Mouse (Mus musculus) olfactory bulb, adult 2 months (tissue): ENCODE results near the gene Tmem132d. TPM values are rescaled to one million over a fixed set of nuclear protein-coding genes. Genes with fewer than 3 reads are reported as not detected.
A peak's percentile ranks its signal among the peaks of the same experiment; 100 is the strongest.

Experiments
- H3K27ac ChIP-seq: fragments of 200-500 bp; 2 replicates; pipeline ENCODE4 v1.5.1; 2012; ENCODE audit warnings: low read depth, low read length; ENCODE audit not compliant: insufficient read depth
- H3K4me1 ChIP-seq: fragments of 200-500 bp; 2 replicates; pipeline ENCODE4 v1.6.1; 2012; ENCODE audit warnings: low read length; ENCODE audit not compliant: control insufficient read depth, insufficient read depth
- H3K4me3 ChIP-seq: fragments of 200-500 bp; 2 replicates; pipeline ENCODE4 v1.5.1; 2012; ENCODE audit warnings: mild to moderate bottlenecking, low read depth, low read length, moderate library complexity; ENCODE audit not compliant: insufficient read depth
- CTCF ChIP-seq: fragments of 200-500 bp; IDR thresholded peaks from 2 replicates; pipeline ENCODE4 v1.5.1; 2012; ENCODE audit warnings: low read depth, mild to moderate bottlenecking, low read length, moderate library complexity; ENCODE audit not compliant: insufficient read depth
- POLR2A ChIP-seq: fragments of 200-500 bp; IDR thresholded peaks from 2 replicates; pipeline ENCODE4 v1.6.1; 2012; ENCODE audit warnings: mild to moderate bottlenecking, low read depth, low read length, moderate library complexity; ENCODE audit not compliant: insufficient read depth
- WGBS: fragments of 180-500 bp; shearing (Covaris S2); methylation state at CpG from one replicate; pipeline ENCODE4 v1.1.7; 2018; 5-methylcytosine and 5-hydroxymethylcytosine counted together
- polyA plus RNA-seq: library from polyadenylated mRNA; stranded (reverse); fragments of >200 nt; gene quantifications from 2 replicates; pipeline ENCODE4 v1.2.4, GENCODE M21; 2012; ENCODE audit warnings: low replicate concordance; ENCODE audit not compliant: missing spikeins, insufficient read depth, insufficient read length

Tmem132d gene
- polyA plus RNA-seq, result not detected in 2 replicates

DNA sequence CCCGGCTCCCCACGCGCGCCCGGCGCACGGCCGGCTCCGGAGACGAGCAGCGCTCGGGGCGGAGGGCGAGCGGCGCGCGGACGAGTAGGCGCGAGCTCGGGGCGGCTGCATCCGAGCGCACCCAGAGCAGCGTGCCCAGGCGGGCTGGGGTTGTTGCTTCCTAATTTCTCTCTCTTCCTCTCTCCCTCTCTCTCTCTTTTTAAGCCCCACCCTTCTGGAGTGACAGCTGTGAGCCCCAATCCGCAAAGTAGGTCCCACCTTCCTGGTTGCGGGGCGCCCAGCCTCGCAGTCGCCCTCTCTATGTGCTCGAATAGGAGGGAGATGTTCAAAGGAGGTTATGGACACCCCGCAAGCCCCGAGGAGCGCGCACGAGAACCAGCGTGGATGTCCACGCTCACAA lies at the start of gene Tmem132d:
TSS of gene Tmem132d (minus strand) at position 162 of the 400 bp plus-strand sequence.
- Histone ChIP-seq H3K27ac (no peak within 1 kb of the TSS), H3K4me1 (peaks cover 13% of the 10 kb centered on the region), H3K4me3 (peak within 1 kb of the TSS; percentile 40)
- under 1% methylated on average over 40 of the region's 40 CpGs for WGBS
- TF ChIP-seq POLR2A (no peak), CTCF (no peak)

DNA sequence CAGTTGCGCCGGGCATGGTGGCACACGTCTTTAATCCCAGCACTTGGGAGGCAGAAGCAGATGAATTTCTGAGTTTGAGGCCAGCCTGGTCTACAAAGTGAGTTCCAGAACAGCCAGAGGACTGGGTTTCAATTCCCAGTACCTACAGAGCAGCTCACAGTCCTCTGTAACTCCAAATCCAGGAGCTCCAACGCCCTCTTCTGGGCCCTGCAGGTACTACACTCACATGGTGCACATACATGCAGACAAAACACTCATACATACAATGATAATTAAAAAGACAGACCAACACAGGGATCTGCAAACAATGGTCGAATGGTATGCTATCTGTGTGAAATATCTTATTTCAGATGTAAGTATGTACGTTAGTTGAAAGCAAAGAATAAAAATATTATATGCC lies 47.9 kb upstream of the Tmem132d start:
- 58% methylated on average over 6 of the region's 6 CpGs for WGBS
- H3K4me1 ChIP-seq, result peaks cover 10% of the 10 kb centered on the region
- H3K4me3 ChIP-seq, result no peak overlapping the region
- TF ChIP-seq POLR2A, result no peak
- H3K27ac ChIP-seq, result no peak overlapping the region

- H3K4me1 ChIP-seq, result no peaks in the 10 kb centered on the region
- no peak for TF ChIP-seq CTCF
- TF ChIP-seq POLR2A, result no peak
- H3K4me3 ChIP-seq, result no peak overlapping the region
- H3K27ac ChIP-seq, result no peak overlapping the region
- WGBS, result 84% methylated on average over 8 of the region's 8 CpGs
These were observed 42.5 kb upstream of the Tmem132d start for GRCm38 (mm10) chr5:128475372-128475771.

GRCm38 (mm10) chr5:128469812-128470211 lies 36.9 kb upstream of the Tmem132d start:
- no peaks in the 10 kb centered on the region for H3K4me1 ChIP-seq
- no peak for TF ChIP-seq CTCF
- TF ChIP-seq POLR2A, result no peak
- WGBS, result 66% methylated on average over 14 of the region's 14 CpGs
- H3K27ac ChIP-seq, result no peak overlapping the region
- no peak overlapping the region for H3K4me3 ChIP-seq

DNA sequence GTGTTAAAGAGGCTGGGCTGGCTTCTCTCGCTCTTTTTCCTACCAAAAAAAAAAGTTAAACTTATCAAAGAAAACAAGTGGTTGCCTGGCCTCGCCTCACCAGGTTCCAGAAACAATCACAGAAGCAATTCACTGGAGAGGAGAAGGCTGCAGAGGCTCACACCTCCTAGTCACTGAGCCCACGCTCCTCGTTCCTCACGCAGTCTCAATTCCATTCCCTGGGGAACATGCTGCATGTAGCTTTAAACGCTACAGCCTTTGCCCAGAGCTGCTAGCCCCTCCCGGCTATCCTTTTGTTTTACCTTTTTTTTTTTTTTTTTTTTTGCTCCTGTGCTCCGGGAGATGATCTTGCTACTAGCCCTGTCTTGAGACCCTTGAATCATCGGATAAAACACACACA lies 31.6 kb upstream of the Tmem132d start:
- no peak overlapping the region for H3K27ac ChIP-seq
- H3K4me1 ChIP-seq, result no peaks in the 10 kb centered on the region
- no peak overlapping the region for H3K4me3 ChIP-seq
- TF ChIP-seq CTCF, result no peak
- no peak for TF ChIP-seq POLR2A
- 19% methylated on average over 9 of the region's 9 CpGs for WGBS

DNA sequence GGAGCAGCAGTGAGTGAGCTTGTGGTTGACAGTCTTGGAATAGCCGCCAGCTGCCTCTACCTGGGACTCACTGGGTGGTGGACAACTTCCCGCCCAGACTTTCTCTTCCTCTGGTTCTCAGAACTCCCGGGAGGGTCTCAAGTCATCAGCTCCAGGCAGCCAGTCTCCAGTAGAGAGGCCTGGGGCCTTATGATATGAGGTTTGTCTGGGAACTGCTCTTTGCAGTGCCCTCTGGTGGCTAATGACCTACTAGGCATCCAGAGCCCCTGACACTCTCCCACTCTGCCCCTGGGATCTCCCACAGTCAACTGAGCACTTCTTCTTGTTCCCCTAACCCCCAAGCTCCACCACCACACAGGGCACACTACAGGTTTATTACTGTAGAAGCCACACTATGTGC lies 27.7 kb upstream of the Tmem132d start:
- Histone ChIP-seq H3K4me1 (no peaks in the 10 kb centered on the region), H3K27ac (no peak overlapping the region), H3K4me3 (no peak overlapping the region)
- 69% methylated on average over 3 of the region's 3 CpGs for WGBS
- no peak for TF ChIP-seq POLR2A
- TF ChIP-seq CTCF, result no peak

GRCm38 (mm10) chr5:128455732-128456131 lies 22.9 kb upstream of the Tmem132d start:
- no peak overlapping the region for H3K27ac ChIP-seq
- no peaks in the 10 kb centered on the region for H3K4me1 ChIP-seq
- TF ChIP-seq POLR2A (no peak), CTCF (no peak)
- H3K4me3 ChIP-seq, result no peak overlapping the region
- 87% methylated on average over 12 of the region's 12 CpGs for WGBS

- WGBS, result 25% methylated on average over 6 of the region's 6 CpGs
- Histone ChIP-seq H3K27ac (no peak overlapping the region), H3K4me3 (no peak overlapping the region), H3K4me1 (no peaks in the 10 kb centered on the region)
- TF ChIP-seq POLR2A (no peak), CTCF (no peak)
These were observed 19.3 kb upstream of the Tmem132d start for GRCm38 (mm10) chr5:128452196-128452595.

- no peaks in the 10 kb centered on the region for H3K4me1 ChIP-seq
- 80% methylated on average over 3 of the region's 3 CpGs for WGBS
- TF ChIP-seq CTCF (no peak), POLR2A (no peak)
- H3K4me3 ChIP-seq, result no peak overlapping the region
- H3K27ac ChIP-seq, result no peak overlapping the region
These were observed 17.9 kb upstream of the Tmem132d start for GRCm38 (mm10) chr5:128450808-128451207.

GRCm38 (mm10) chr5:128444876-128445275 lies 12.0 kb upstream of the Tmem132d start:
- TF ChIP-seq POLR2A, result no peak
- TF ChIP-seq CTCF, result no peak
- H3K27ac ChIP-seq, result no peak overlapping the region
- 31% methylated on average over 6 of the region's 6 CpGs for WGBS
- H3K4me1 ChIP-seq, result peaks cover 5% of the 10 kb centered on the region; the same call in 1 of the 2 replicates
- H3K4me3 ChIP-seq, result no peak overlapping the region
